Mouse (Mus musculus): ENCODE results near the gene Vgll4.

- TF ChIP-seq CTCF (conservative IDR thresholded peaks at IDR 0.05 in 1 of 2, IDR thresholded peaks at IDR 0.05 in 1 of 2; ENCODE audit: low read depth in 2 of 2, low read length in 2 of 2) (no peak), RAD21 (IDR thresholded peaks at IDR 0.05; ENCODE audit: low read depth, low read length) (peak; percentile 9), MEF2A (IDR thresholded peaks at IDR 0.05; ENCODE audit: borderline replicate concordance, low read depth, low read length) (no peak), ZNF384 (IDR thresholded peaks at IDR 0.05; ENCODE audit: low read depth, low read length) (no peak), ZC3H11A (IDR thresholded peaks at IDR 0.05; ENCODE audit: low read depth, low read length) (no peak), UBTF (IDR thresholded peaks at IDR 0.05; ENCODE audit: low read depth, low read length) (no peak)
These were observed 108.2 kb downstream of the Vgll4 start for GRCm38 (mm10) chr6:114861591-114861990.

Measured in CH12.LX (cell line).